Mouse (Mus musculus): ENCODE results near the gene Cacna2d4.

GRCm38 (mm10) chr6:119400649-119401048 lies 164.3 kb downstream of the Cacna2d4 start:
- no peak for TF ChIP-seq CTCF (IDR thresholded peaks at IDR 0.05; ENCODE audit: low read depth)
- TF ChIP-seq EP300 (IDR thresholded peaks at IDR 0.05; ENCODE audit: low read depth) = no peak

Data from liver, embryonic 14.5 days (tissue).